ENCODE assay signal across 10 mouse cellular contexts in genomic region chr5:43673083-43673482, GRCm38 (mm10). TPM values are rescaled to one million over a fixed set of nuclear protein-coding genes. Genes with fewer than 3 reads are reported as not detected.
A peak's percentile ranks its signal among the peaks of the same experiment; 100 is the strongest.
DNase-seq lines count a peak whose midpoint lies in the region; ATAC-seq and TF ChIP-seq lines count a peak whose summit lies in the region.
"Had no signal": no experiment of that assay in that cellular context is flagged by ENCODE, and none has a peak within 500 bp of the region (broad histone marks: within the 10 kb centered on the region; RNA-seq: fewer than 3 reads in every experiment).

No protein-coding gene starts in this region.

- TF ChIP-seq POLR2A in ES-Bruce4 (IDR thresholded peaks at IDR 0.05; ENCODE audit: insufficient read depth, low read length) = no peak

- TF ChIP-seq EP300 in ES-Bruce4 (IDR thresholded peaks at IDR 0.05; ENCODE audit: insufficient read depth, low read depth, low read length) = no peak
- TF ChIP-seq EP300 in liver, postnatal 0 days (IDR thresholded peaks at IDR 0.05; ENCODE audit: low read depth) = no peak

- no peaks in the 10 kb centered on the region for H3K36me3 ChIP-seq in ES-Bruce4 (ENCODE audit: control insufficient read depth, insufficient read depth, low read length, poor library complexity, severe bottlenecking)
- no peaks in the 10 kb centered on the region for H3K36me3 ChIP-seq in liver, postnatal 0 days (replicated peaks; ENCODE audit: insufficient read depth, low read length)

- H3K27me3 ChIP-seq in ES-Bruce4 (ENCODE audit: control insufficient read depth, insufficient read depth, low read length, poor library complexity, severe bottlenecking) = no peaks in the 10 kb centered on the region
- no peaks in the 10 kb centered on the region for H3K27me3 ChIP-seq in liver, postnatal 0 days (ENCODE audit: insufficient read depth, low read length)

- peak overlapping the region; percentile 67 for H3K9ac ChIP-seq in ES-Bruce4 (ENCODE audit: low read depth, poor library complexity, severe bottlenecking)
- H3K9ac ChIP-seq in liver, postnatal 0 days (replicated peaks) = peak overlapping the region; percentile 62; the same call in 1 of the 2 replicates

- TF ChIP-seq CTCF in gastrocnemius, adult 2 months (IDR thresholded peaks at IDR 0.05) = no peak
- no peak for TF ChIP-seq CTCF in ES-Bruce4 (IDR thresholded peaks at IDR 0.05; ENCODE audit: low read depth, low read length)
- no peak for TF ChIP-seq CTCF in liver, postnatal 0 days (IDR thresholded peaks at IDR 0.05; ENCODE audit: low read depth)

- peak overlapping the region; percentile 69 for H3K4me2 ChIP-seq in liver, postnatal 0 days (ENCODE audit: low read depth, low read length)

- H3K27ac ChIP-seq in gastrocnemius, adult 2 months = no peak overlapping the region
- H3K27ac ChIP-seq in ES-Bruce4 (ENCODE audit: insufficient read depth, low read length) = no peak overlapping the region
- H3K27ac ChIP-seq in liver, postnatal 0 days (ENCODE audit: low read depth) = no peak overlapping the region

- intact Hi-C loops in gastrocnemius, adult 2 months (cut with DNase I) = no loop called here
- intact Hi-C loops in gastrocnemius, postnatal 14 days (cut with DNase I; ENCODE audit: low total_unique reads) = no loop called here

- WGBS in liver, postnatal 0 days (ENCODE audit: insufficient replicate concordance) = 74% methylated on average over 2 of the region's 2 CpGs

- H3K4me1 ChIP-seq in ES-Bruce4 (ENCODE audit: control insufficient read depth, insufficient read depth, low read length) = no peaks in the 10 kb centered on the region
- H3K4me1 ChIP-seq in liver, postnatal 0 days (ENCODE audit: insufficient read depth) = no peaks in the 10 kb centered on the region

- no peak for DNase-seq in gastrocnemius, adult 2 months
- no peak for DNase-seq in gastrocnemius, postnatal 14 days
- DNase-seq in liver, postnatal 0 days = no peak
- DNase-seq in adipocyte (ENCODE audit: low spot score) = no peak
- no peak for DNase-seq in frontal cortex, adult 2 months (ENCODE audit: extremely low spot score in 1 of 2, low spot score in 1 of 2)
- no peak for DNase-seq in left cerebral cortex, adult 8-10 months (ENCODE audit: low spot score in 2 of 2)

- peak overlapping the region; percentile 75 for H3K4me3 ChIP-seq in gastrocnemius, adult 2 months
- H3K4me3 ChIP-seq in ES-Bruce4 (ENCODE audit: low read depth, low read length) = no peak overlapping the region; the same call in 1 of the 2 replicates
- H3K4me3 ChIP-seq in liver, postnatal 0 days (ENCODE audit: low read depth, low read length) = peak overlapping the region; percentile 47; the same call in 1 of the 2 replicates

- ATAC-seq in granulocyte monocyte progenitor cell, adult 5-6 weeks (replicated peaks; ENCODE audit: poor library complexity, severe bottlenecking) = peak; percentile 12; the same call in 1 of the 2 replicates
- ATAC-seq in liver, postnatal 0 days = no peak
- ATAC-seq: inflammation-experienced regulatory T-cells, adult 6 months had no signal

- H3K9me3 ChIP-seq in ES-Bruce4 (replicated peaks; ENCODE audit: control insufficient read depth, insufficient read depth, low read length, poor library complexity, severe bottlenecking) = no peaks in the 10 kb centered on the region
- H3K9me3 ChIP-seq in liver, postnatal 0 days (ENCODE audit: low read length) = no peaks in the 10 kb centered on the region

RNA-seq across cellular contexts. Expression of gene Cc2d2a, which starts 10.9 kb away (rescaled TPM):
- total RNA-seq in gastrocnemius, adult 2 months (2021) = 1 to 10 TPM; 4.1 to 7.7 TPM
- total RNA-seq in gastrocnemius, postnatal 14 days (2021) = 1 to 10 TPM; 8.0 to 8.4 TPM
- polyA plus RNA-seq in ES-Bruce4 (2011; ENCODE audit: insufficient read depth, insufficient read length, low read depth, missing spikeins) = 7.2 and 7.9 TPM in 2 replicates
- total RNA-seq in granulocyte monocyte progenitor cell, adult 5-6 weeks (2014; fragmentation: Nextera tagmentation) = 5.2 and 5.4 TPM in 2 replicates
- total RNA-seq in granulocyte monocyte progenitor cell, adult 5-6 weeks (2017) = 2.6 TPM in 2 replicates
- 0.82 and 1.00 TPM in 2 replicates for polyA plus RNA-seq in liver, postnatal 0 days (2015; fragmentation: Nextera tagmentation; extraction: Ambion mirVana)
- 16.0 and 17.4 TPM in 2 replicates for polyA plus RNA-seq in frontal cortex, adult 2 months (2012; rRNA removed)
- total RNA-seq in left cerebral cortex, adult 8-10 months (2022) = 10 to 100 TPM; 16.9 to 19.0 (median 17.3) TPM
- total RNA-seq: neutrophil, adult 5-6 weeks had no signal
